Mouse (Mus musculus) lung, adult 2 months (tissue): Measurements from ENCODE around the gene Gm7247.
"Not testable (repeated sequence)": the region's sequence is repeated elsewhere in the genome, so short reads cannot be mapped to it uniquely, and the experiment has no call there.

Source experiments
- CTCF ChIP-seq: fragments of 200-500 bp; IDR thresholded peaks from 2 replicates; pipeline ENCODE4 v1.5.1; 2011; ENCODE audit warnings: mild to moderate bottlenecking, low read length, control low read depth; ENCODE audit not compliant: insufficient read depth
- POLR2A ChIP-seq: fragments of 200-500 bp; IDR thresholded peaks from 2 replicates; pipeline ENCODE4 v1.6.1; 2011; ENCODE audit warnings: low read depth, mild to moderate bottlenecking, control low read depth, low read length, borderline replicate concordance; ENCODE audit errors: extremely low read depth

DNA sequence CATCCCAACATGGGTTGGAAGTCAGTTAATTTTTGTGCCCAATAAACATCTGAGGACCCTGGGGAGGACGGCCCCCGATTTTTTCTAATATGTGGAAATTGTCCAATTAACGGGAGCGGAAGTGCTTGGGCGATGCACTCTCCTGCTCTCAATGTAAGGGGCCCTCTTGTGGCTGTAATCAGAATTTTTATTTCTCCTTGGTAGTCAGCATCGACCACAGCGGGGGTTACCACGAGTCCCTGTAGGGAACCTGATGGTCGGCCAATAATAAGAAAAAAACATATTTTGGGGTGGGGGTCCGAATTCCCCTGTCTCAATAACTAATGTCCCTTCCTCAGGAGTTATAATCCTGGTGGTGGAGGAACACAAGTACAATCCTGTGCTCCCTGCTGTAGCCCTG, 118.7 kb downstream of the Gm7247 start:
- not testable (repeated sequence) for TF ChIP-seq CTCF, POLR2A
